Mouse (Mus musculus): Measurements from ENCODE around the gene Kifc3. TPM values are rescaled to one million over a fixed set of nuclear protein-coding genes. Genes with fewer than 3 reads are reported as not detected.

Kifc3 gene
- polyA plus RNA-seq, 1 experiment from 2014 or later: 46.2 TPM

GRCm38 (mm10) chr8:95146846-95147245, 55.8 kb downstream of the Kifc3 start:
- TF ChIP-seq CTCF (IDR thresholded peaks at IDR 0.05; ENCODE audit: low read depth): no peak
- Histone ChIP-seq H3K9ac (ENCODE audit: low read depth, low read length) (no peak overlapping the region), H3K36me3 (ENCODE audit: insufficient read depth, low read length) (no peaks in the 10 kb centered on the region), H3K27ac (no peak overlapping the region), H3K4me2 (ENCODE audit: low read length) (no peak overlapping the region), H3K4me3 (replicated peaks; ENCODE audit: low read depth, low read length) (no peak overlapping the region), H3K27me3 (ENCODE audit: insufficient read depth, low read length) (no peaks in the 10 kb centered on the region), H3K4me1 (replicated peaks; ENCODE audit: insufficient read depth, low read length) (peaks cover 9% of the 10 kb centered on the region), H3K9me3 (replicated peaks; ENCODE audit: low read length) (no peaks in the 10 kb centered on the region)
- no peak for ATAC-seq (replicated peaks; ENCODE audit: low FRiP score, low read depth)
- DNase-seq (ENCODE audit: low spot score): no peak
- WGBS: 88% methylated on average over 5 of the region's 5 CpGs

DNA sequence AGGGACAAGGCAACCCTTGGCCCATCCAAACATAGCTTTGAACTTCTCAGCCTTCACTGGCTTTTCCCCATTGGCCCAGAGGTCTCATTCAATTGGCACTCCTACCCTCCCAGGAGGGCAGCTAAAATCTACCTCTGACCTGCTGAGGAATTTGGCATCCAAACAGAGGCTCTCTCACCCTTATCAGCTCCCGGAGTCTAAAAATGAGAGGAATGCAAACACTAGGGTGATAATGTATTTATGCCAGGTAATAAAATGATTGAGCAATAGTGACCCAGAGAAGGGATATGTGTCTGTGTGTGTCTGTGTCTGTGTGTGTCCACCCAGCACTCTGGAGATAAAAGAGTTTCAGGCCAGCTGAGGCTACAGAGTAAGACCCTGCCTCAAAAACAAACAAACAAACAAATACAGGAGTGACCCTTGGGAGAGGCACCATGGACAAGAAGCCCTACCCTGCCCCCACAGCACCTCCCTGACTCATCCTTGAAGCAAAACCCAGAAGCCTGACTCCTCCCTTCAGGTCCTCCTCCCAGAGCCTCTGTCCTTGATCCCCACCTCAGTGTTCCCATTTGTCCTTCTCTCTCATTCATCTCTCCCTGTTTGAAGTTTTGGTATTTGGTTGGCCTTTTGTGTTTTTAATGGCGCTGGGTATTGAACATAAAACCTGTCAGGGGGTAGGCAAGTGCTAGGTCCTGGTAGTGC, 56.4 kb downstream of the Kifc3 start:
- H3K4me3 ChIP-seq (replicated peaks; ENCODE audit: low read depth, low read length): no peak overlapping the region
- WGBS: 47% methylated on average over 2 of the region's 2 CpGs
- H3K36me3 ChIP-seq (ENCODE audit: insufficient read depth, low read length): no peaks in the 10 kb centered on the region
- DNase-seq (ENCODE audit: low spot score) (no peak), ATAC-seq (replicated peaks; ENCODE audit: low FRiP score, low read depth) (no peak)
- H3K4me2 ChIP-seq (ENCODE audit: low read length): no peak overlapping the region
- H3K27me3 ChIP-seq (ENCODE audit: insufficient read depth, low read length): no peaks in the 10 kb centered on the region
- TF ChIP-seq CTCF (IDR thresholded peaks at IDR 0.05; ENCODE audit: low read depth): no peak
- H3K4me1 ChIP-seq (replicated peaks; ENCODE audit: insufficient read depth, low read length): peaks cover 16% of the 10 kb centered on the region
- H3K9me3 ChIP-seq (replicated peaks; ENCODE audit: low read length): no peaks in the 10 kb centered on the region
- H3K27ac ChIP-seq: no peak overlapping the region
- no peak overlapping the region for H3K9ac ChIP-seq (ENCODE audit: low read depth, low read length)

GRCm38 (mm10) chr8:95144631-95145015, 58.0 kb downstream of the Kifc3 start:
- H3K27ac ChIP-seq: peak overlapping the region; percentile 88
- no peaks in the 10 kb centered on the region for H3K27me3 ChIP-seq (ENCODE audit: insufficient read depth, low read length)
- H3K9me3 ChIP-seq (replicated peaks; ENCODE audit: low read length): no peaks in the 10 kb centered on the region
- ATAC-seq (replicated peaks; ENCODE audit: low FRiP score, low read depth) (no peak), DNase-seq (ENCODE audit: low spot score) (no peak)
- no peak overlapping the region for H3K4me3 ChIP-seq (replicated peaks; ENCODE audit: low read depth, low read length)
- H3K4me1 ChIP-seq (replicated peaks; ENCODE audit: insufficient read depth, low read length): peaks cover 20% of the 10 kb centered on the region
- H3K4me2 ChIP-seq (ENCODE audit: low read length): no peak overlapping the region
- no peak overlapping the region for H3K9ac ChIP-seq (ENCODE audit: low read depth, low read length)
- whole genome bisulfite sequencing: 61% methylated on average over 2 of the region's 2 CpGs
- H3K36me3 ChIP-seq (ENCODE audit: insufficient read depth, low read length): no peaks in the 10 kb centered on the region
- TF ChIP-seq CTCF (IDR thresholded peaks at IDR 0.05; ENCODE audit: low read depth): no peak

GRCm38 (mm10) chr8:95143805-95144630, 58.6 kb downstream of the Kifc3 start:
- no peak overlapping the region for H3K9ac ChIP-seq (ENCODE audit: low read depth, low read length)
- H3K4me1 ChIP-seq (replicated peaks; ENCODE audit: insufficient read depth, low read length): peaks cover 20% of the 10 kb centered on the region
- TF ChIP-seq CTCF (IDR thresholded peaks at IDR 0.05; ENCODE audit: low read depth): no peak
- H3K4me2 ChIP-seq (ENCODE audit: low read length): no peak overlapping the region
- no peaks in the 10 kb centered on the region for H3K27me3 ChIP-seq (ENCODE audit: insufficient read depth, low read length)
- no peaks in the 10 kb centered on the region for H3K9me3 ChIP-seq (replicated peaks; ENCODE audit: low read length)
- peak overlapping the region; percentile 88 for H3K27ac ChIP-seq
- ATAC-seq (replicated peaks; ENCODE audit: low FRiP score, low read depth): no peak
- 75% methylated on average over 6 of the region's 6 CpGs for WGBS
- no peak for DNase-seq (ENCODE audit: low spot score)
- H3K4me3 ChIP-seq (replicated peaks; ENCODE audit: low read depth, low read length): no peak overlapping the region
- H3K36me3 ChIP-seq (ENCODE audit: insufficient read depth, low read length): no peaks in the 10 kb centered on the region

DNA sequence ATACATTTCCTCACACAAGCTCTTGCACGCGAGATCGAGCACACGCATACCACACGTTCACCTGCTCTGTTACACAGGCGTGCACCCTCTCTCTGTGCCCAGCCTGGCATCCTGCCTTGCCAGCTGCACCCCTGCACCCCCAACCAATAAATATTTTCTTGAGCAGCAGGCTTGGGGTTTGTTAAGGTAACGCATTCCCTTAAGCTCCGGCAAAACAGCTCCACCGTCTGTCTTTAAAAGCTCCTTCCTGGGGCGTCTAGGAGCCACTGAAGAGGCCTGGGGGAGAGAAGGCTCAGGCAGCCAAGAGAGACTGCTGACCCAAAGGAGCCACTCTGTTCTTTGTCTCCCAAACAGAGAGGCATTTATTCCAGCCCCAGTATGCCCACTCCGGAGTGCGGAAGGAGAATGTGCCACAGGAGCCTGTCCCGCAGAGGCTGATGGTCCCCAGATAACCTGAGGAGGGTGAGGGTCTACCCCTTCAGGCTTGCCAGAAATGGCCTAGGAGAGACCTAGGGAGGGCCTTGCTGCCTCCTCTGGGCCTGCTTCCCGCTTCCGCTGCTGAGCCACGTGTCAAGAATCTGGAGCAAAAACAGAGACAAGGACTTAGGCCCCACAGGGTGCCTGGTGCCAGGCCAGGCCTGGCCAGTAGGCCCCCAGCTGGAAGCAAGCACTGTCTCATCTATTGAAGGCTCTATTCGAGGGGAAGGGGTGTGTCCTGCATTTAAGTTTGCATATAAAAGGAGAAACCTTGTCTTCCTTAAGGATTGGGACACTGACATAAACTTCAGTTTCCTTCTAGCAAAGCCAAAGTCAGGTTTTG, 59.4 kb downstream of the Kifc3 start:
- H3K9ac ChIP-seq (ENCODE audit: low read depth, low read length): no peak overlapping the region
- no peaks in the 10 kb centered on the region for H3K27me3 ChIP-seq (ENCODE audit: insufficient read depth, low read length)
- H3K4me1 ChIP-seq (replicated peaks; ENCODE audit: insufficient read depth, low read length): peaks cover 26% of the 10 kb centered on the region
- no peaks in the 10 kb centered on the region for H3K36me3 ChIP-seq (ENCODE audit: insufficient read depth, low read length)
- no peak for TF ChIP-seq CTCF (IDR thresholded peaks at IDR 0.05; ENCODE audit: low read depth)
- H3K27ac ChIP-seq: peak overlapping the region; percentile 88
- ATAC-seq (replicated peaks; ENCODE audit: low FRiP score, low read depth) (no peak), DNase-seq (ENCODE audit: low spot score) (peak; percentile 31)
- WGBS: 20% methylated on average over 17 of the region's 17 CpGs
- H3K4me2 ChIP-seq (ENCODE audit: low read length): peak overlapping the region; percentile 81
- no peaks in the 10 kb centered on the region for H3K9me3 ChIP-seq (replicated peaks; ENCODE audit: low read length)
- peak overlapping the region; percentile 58 for H3K4me3 ChIP-seq (replicated peaks; ENCODE audit: low read depth, low read length)
